ENCODE assay signal across 27 mouse cellular contexts in the genomic region with DNA sequence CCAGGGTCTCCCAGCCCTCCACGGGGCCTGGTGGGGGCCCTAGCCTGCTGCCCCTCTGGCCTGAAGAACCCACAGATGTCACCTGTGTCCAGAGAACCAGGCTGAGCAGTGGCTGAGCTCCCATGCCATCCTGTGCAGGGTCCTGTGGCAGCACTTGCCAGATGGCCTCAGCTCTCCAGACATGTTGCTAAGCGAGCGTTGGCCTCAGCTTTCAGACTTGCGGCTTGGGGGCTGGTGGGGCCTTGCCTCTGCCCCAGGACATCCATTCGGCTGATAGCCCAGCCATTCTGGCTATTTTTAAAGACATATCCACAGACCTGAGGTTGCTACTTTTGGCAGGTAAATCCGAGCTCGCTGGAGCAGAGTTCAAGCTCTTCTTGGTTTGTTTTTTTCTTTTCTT. TPM values are rescaled to one million over a fixed set of nuclear protein-coding genes. Genes with fewer than 3 reads are reported as not detected.
A peak's percentile ranks its signal among the peaks of the same experiment; 100 is the strongest.
DNase-seq lines count a peak whose midpoint lies in the region; ATAC-seq and TF ChIP-seq lines count a peak whose summit lies in the region.
"Had no signal": no experiment of that assay in that cellular context is flagged by ENCODE, and none has a peak within 500 bp of the region (broad histone marks: within the 10 kb centered on the region; RNA-seq: fewer than 3 reads in every experiment).

No protein-coding gene starts in this region.

- TF ChIP-seq CTCF in spleen, adult 2 months (IDR thresholded peaks at IDR 0.05; ENCODE audit: extremely low read depth, insufficient read depth, insufficient read length, insufficient replicate concordance) = no peak

- intact Hi-C loops in heart, postnatal 14 days (cut with DNase I) = no loop called here

- H3K9me3 ChIP-seq in heart, embryonic 13.5 days = no peaks in the 10 kb centered on the region
- H3K9me3 ChIP-seq: forebrain, embryonic 10.5 days; forebrain, embryonic 15.5 days; G1E; liver, embryonic 15.5 days; lung, embryonic 15.5 days; midbrain, embryonic 10.5 days; midbrain, embryonic 15.5 days had no signal

- 0 out of 2 replicates have a peak overlapping the region, but pooled peaks have one; percentile 45 for H3K9ac ChIP-seq in heart, embryonic 13.5 days
- H3K9ac ChIP-seq: forebrain, embryonic 15.5 days; liver, embryonic 15.5 days; lung, embryonic 15.5 days; midbrain, embryonic 15.5 days had no signal

- 60% methylated on average over 7 of the region's 7 CpGs for WGBS in heart, embryonic 13.5 days
- 91% methylated on average over 7 of the region's 7 CpGs for WGBS in spleen, adult 2 months

- no peak overlapping the region for H3K4me2 ChIP-seq in heart, embryonic 13.5 days
- H3K4me2 ChIP-seq: forebrain, embryonic 15.5 days; heart, embryonic 11.5 days; liver, embryonic 15.5 days; lung, embryonic 15.5 days; midbrain, embryonic 15.5 days had no signal

- no peak for TF ChIP-seq POLR2A in spleen, adult 2 months (IDR thresholded peaks at IDR 0.05; ENCODE audit: low read depth, low read length)

- no peak overlapping the region for H3K4me3 ChIP-seq in heart, embryonic 13.5 days
- no peak overlapping the region for H3K4me3 ChIP-seq in spleen, adult 2 months (ENCODE audit: extremely low read depth, insufficient read depth, insufficient read length)
- H3K4me3 ChIP-seq: forebrain, embryonic 10.5 days; forebrain, embryonic 15.5 days; liver, embryonic 15.5 days; lung, embryonic 15.5 days; midbrain, embryonic 10.5 days; midbrain, embryonic 15.5 days had no signal

- no peaks in the 10 kb centered on the region for H3K27me3 ChIP-seq in heart, embryonic 13.5 days (replicated peaks)
- H3K27me3 ChIP-seq in spleen, adult 2 months (ENCODE audit: control insufficient read depth, insufficient read depth, low read length) = no peaks in the 10 kb centered on the region
- H3K27me3 ChIP-seq: forebrain, embryonic 15.5 days; lung, embryonic 15.5 days; midbrain, embryonic 15.5 days had no signal

- peak; percentile 22 for DNase-seq in cerebellum, adult 9-11 months
- no peak for DNase-seq in cerebellum, postnatal 25 days
- no peak for DNase-seq in heart, postnatal 14 days
- DNase-seq in spleen, adult 2 months (ENCODE audit: low read depth in 1 of 2, low spot score in 2 of 2) = no peak
- DNase-seq in spleen, postnatal 10 days (ENCODE audit: low spot score in 2 of 2) = no peak
- DNase-seq in adrenal gland, postnatal 4 days (ENCODE audit: low spot score in 2 of 2) = no peak
- DNase-seq: adrenal gland, adult 8-10 months; cerebellum, adult 11 months; kidney, adult 9 months; kidney, postnatal 14 days; left cerebral cortex, postnatal 4 days; liver; right cerebral cortex, postnatal 25 days; thymus, adult 18-20 months; thymus, postnatal 25 days had no signal

- H3K27ac ChIP-seq in heart, embryonic 13.5 days (replicated peaks) = no peak overlapping the region
- H3K27ac ChIP-seq in spleen, adult 2 months (ENCODE audit: insufficient read depth, low read length) = 0 out of 2 replicates have a peak overlapping the region, but pooled peaks have one; percentile 69
- H3K27ac ChIP-seq: forebrain, embryonic 10.5 days; forebrain, embryonic 15.5 days; hindbrain, postnatal 0 days; liver, embryonic 15.5 days; lung, embryonic 15.5 days; midbrain, embryonic 10.5 days; midbrain, embryonic 15.5 days; stomach, postnatal 0 days had no signal

- peaks cover 69% of the 10 kb centered on the region for H3K36me3 ChIP-seq in heart, embryonic 13.5 days
- peaks cover 16% of the 10 kb centered on the region for H3K36me3 ChIP-seq in spleen, adult 2 months (ENCODE audit: control insufficient read depth, insufficient read depth, low read length)

- peaks cover 51% of the 10 kb centered on the region for H3K4me1 ChIP-seq in heart, embryonic 13.5 days
- H3K4me1 ChIP-seq in spleen, adult 2 months (ENCODE audit: control insufficient read depth, insufficient read depth, insufficient read length) = peaks cover 30% of the 10 kb centered on the region

- ATAC-seq in heart, embryonic 13.5 days (ENCODE audit: extremely low read depth, insufficient number of reproducible peaks, low FRiP score, low TSS enrichment) = no peak
- ATAC-seq: forebrain, embryonic 15.5 days; hindbrain, postnatal 0 days; intestine, postnatal 0 days; midbrain, embryonic 15.5 days had no signal

RNA-seq across cellular contexts. Expression of gene Dusp7, which starts 5.5 kb away (rescaled TPM):
- 8.6 and 10.4 TPM in 2 replicates for polyA plus RNA-seq in heart, embryonic 13.5 days (2015; fragmentation: Nextera tagmentation; extraction: Ambion mirVana)
- 10 to 100 TPM; 53.2 to 53.9 TPM for total RNA-seq in heart, postnatal 14 days (2021)
- 73.1 and 93.2 TPM in 2 replicates for polyA plus RNA-seq in spleen, adult 2 months (2012; rRNA removed)
- 10 to 100 TPM; 25.0 to 25.8 TPM for total RNA-seq in adrenal gland, postnatal 4 days (2021)

RNA-seq across cellular contexts. Expression of gene Rpl29, which starts 55.3 kb away (rescaled TPM):
- polyA plus RNA-seq in heart, embryonic 13.5 days (2015; fragmentation: Nextera tagmentation; extraction: Ambion mirVana) = 659 and 696 TPM in 2 replicates
- total RNA-seq in heart, postnatal 14 days (2021) = 100 to 1,000 TPM; 307 to 348 TPM
- polyA plus RNA-seq in spleen, adult 2 months (2012; rRNA removed) = 365 and 397 TPM in 2 replicates
- 100 to 1,000 TPM; 607 to 624 TPM for total RNA-seq in adrenal gland, postnatal 4 days (2021)
